Comparison of ENCODE assay signal across 13 mouse cellular contexts in the genomic region with DNA sequence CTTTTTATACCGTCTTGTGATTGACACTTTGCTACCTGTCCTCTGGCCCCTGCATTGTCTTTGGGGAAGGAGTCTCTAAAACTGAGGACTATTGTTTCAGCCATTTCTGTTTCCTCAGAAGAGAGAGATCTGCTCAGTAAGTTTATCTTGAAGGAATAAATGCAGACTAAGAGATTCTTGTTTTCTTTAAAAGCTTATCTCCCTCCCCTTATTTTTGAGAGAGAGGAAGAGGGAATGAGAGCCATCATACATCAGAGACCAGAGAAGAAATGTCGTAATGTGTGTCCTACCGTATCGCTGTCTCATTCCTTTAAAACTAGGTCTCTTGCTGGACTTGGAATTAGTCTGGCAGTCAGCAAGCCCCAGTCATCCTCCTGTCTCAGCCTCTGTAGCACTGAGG. TPM values are rescaled to one million over a fixed set of nuclear protein-coding genes. Genes with fewer than 3 reads are reported as not detected.
DNase-seq lines count a peak whose midpoint lies in the region; ATAC-seq and TF ChIP-seq lines count a peak whose summit lies in the region.
"Had no signal": no experiment of that assay in that cellular context is flagged by ENCODE, and none has a peak within 500 bp of the region (broad histone marks: within the 10 kb centered on the region; RNA-seq: fewer than 3 reads in every experiment).

No protein-coding gene starts in this region.

- H3K36me3 ChIP-seq in liver, postnatal 0 days (replicated peaks; ENCODE audit: insufficient read depth, low read length): peaks cover under 1% of the 10 kb centered on the region; the same call in 1 of the 2 replicates
- H3K36me3 ChIP-seq: hindbrain, embryonic 12.5 days; midbrain, embryonic 15.5 days had no signal

- TF ChIP-seq EP300 in liver, postnatal 0 days (IDR thresholded peaks at IDR 0.05; ENCODE audit: low read depth): peak; percentile 22; the same call in 1 of the 2 replicates

- peaks cover 8% of the 10 kb centered on the region for H3K4me1 ChIP-seq in cortical plate, adult 2 months (ENCODE audit: control insufficient read depth, insufficient read depth, low read length)
- H3K4me1 ChIP-seq in liver, postnatal 0 days (ENCODE audit: insufficient read depth): peaks cover 54% of the 10 kb centered on the region

- no peaks in the 10 kb centered on the region for H3K9me3 ChIP-seq in liver, postnatal 0 days (ENCODE audit: low read length)
- H3K9me3 ChIP-seq: hindbrain, embryonic 12.5 days; limb, embryonic 12.5 days; midbrain, embryonic 15.5 days had no signal

- TF ChIP-seq CTCF in gastrocnemius, adult 2 months (IDR thresholded peaks at IDR 0.05): no peak
- TF ChIP-seq CTCF in layer of hippocampus, adult 2 months (conservative IDR thresholded peaks at IDR 0.05): no peak
- no peak for TF ChIP-seq CTCF in cortical plate, adult 2 months (IDR thresholded peaks at IDR 0.05; ENCODE audit: extremely low read depth, insufficient read depth, low read length)
- no peak for TF ChIP-seq CTCF in liver, postnatal 0 days (IDR thresholded peaks at IDR 0.05; ENCODE audit: low read depth)

- DNase-seq in gastrocnemius, adult 2 months: no peak
- no peak for DNase-seq in gastrocnemius, postnatal 36 days
- DNase-seq in layer of hippocampus, adult 2 months (ENCODE audit: low spot score in 2 of 2): no peak
- no peak for DNase-seq in layer of hippocampus, adult 8-10 months (ENCODE audit: low spot score in 2 of 2)
- DNase-seq in liver, postnatal 0 days: no peak
- no peak for DNase-seq in cerebellum, adult 9-10 months

- intact Hi-C loops in gastrocnemius, adult 2 months (cut with DNase I): no loop called here
- intact Hi-C loops in gastrocnemius, postnatal 36 days (cut with DNase I): no loop called here

- no peaks in the 10 kb centered on the region for H3K27me3 ChIP-seq in liver, postnatal 0 days (ENCODE audit: insufficient read depth, low read length)
- H3K27me3 ChIP-seq: hindbrain, embryonic 12.5 days; limb, embryonic 12.5 days; midbrain, embryonic 15.5 days had no signal

- peak overlapping the region; percentile 11 for H3K4me3 ChIP-seq in gastrocnemius, adult 2 months
- H3K4me3 ChIP-seq in layer of hippocampus, adult 2 months: peak overlapping the region; percentile 85
- no peak overlapping the region; the same call in 1 of the 2 replicates for H3K4me3 ChIP-seq in cortical plate, adult 2 months (ENCODE audit: insufficient read depth, low read length)
- no peak overlapping the region for H3K4me3 ChIP-seq in liver, postnatal 0 days (ENCODE audit: low read depth, low read length)
- H3K4me3 ChIP-seq: hindbrain, embryonic 12.5 days; limb, embryonic 12.5 days; midbrain, embryonic 15.5 days had no signal

- TF ChIP-seq POLR2A in cortical plate, adult 2 months (IDR thresholded peaks at IDR 0.05; ENCODE audit: extremely low read depth, insufficient read depth, low read length): no peak

- peak overlapping the region; percentile 59; the same call in 1 of the 2 replicates for H3K27ac ChIP-seq in gastrocnemius, adult 2 months
- peak overlapping the region; percentile 98 for H3K27ac ChIP-seq in layer of hippocampus, adult 2 months
- H3K27ac ChIP-seq in cortical plate, adult 2 months (ENCODE audit: insufficient read depth, low read length): peak overlapping the region; percentile 36; the same call in 1 of the 2 replicates
- H3K27ac ChIP-seq in liver, postnatal 0 days (ENCODE audit: low read depth): peak overlapping the region; percentile 41; the same call in 1 of the 2 replicates
- H3K27ac ChIP-seq: hindbrain, embryonic 12.5 days; limb, embryonic 12.5 days; midbrain, embryonic 15.5 days had no signal

- 45% methylated on average over 4 of the region's 4 CpGs for WGBS in liver, postnatal 0 days (ENCODE audit: insufficient replicate concordance)

- no peak overlapping the region for H3K9ac ChIP-seq in liver, postnatal 0 days (replicated peaks)
- H3K9ac ChIP-seq: hindbrain, embryonic 12.5 days; limb, embryonic 12.5 days; midbrain, embryonic 15.5 days had no signal

- H3K4me2 ChIP-seq in liver, postnatal 0 days (ENCODE audit: low read depth, low read length): peak overlapping the region; percentile 93; the same call in 1 of the 2 replicates
- H3K4me2 ChIP-seq: hindbrain, embryonic 12.5 days; limb, embryonic 12.5 days; midbrain, embryonic 15.5 days had no signal

- ATAC-seq in liver, postnatal 0 days: no peak
- ATAC-seq in activated CD4-positive, CD25-positive, alpha-beta regulatory T cell, adult 4 months: no peak
- ATAC-seq: midbrain, embryonic 15.5 days had no signal

RNA-seq across cellular contexts. Expression of a gene that starts 4.9 kb away (rescaled TPM):
- 10 to 100 TPM; 58.8 to 78.5 TPM for total RNA-seq in gastrocnemius, adult 2 months (2021)
- 10 to 100 TPM; 56.1 to 65.1 TPM for total RNA-seq in gastrocnemius, postnatal 36 days (2021)
- 100 to 1,000 TPM; 393 to 396 TPM for total RNA-seq in layer of hippocampus, adult 2 months (2021)
- total RNA-seq in layer of hippocampus, adult 8-10 months (2022): 100 to 1,000 TPM; 324 to 350 (median 341) TPM
- 232 and 248 TPM in 2 replicates for polyA plus RNA-seq in cortical plate, adult 2 months (2012; rRNA removed)
- 238 and 254 TPM in 2 replicates for polyA plus RNA-seq in liver, postnatal 0 days (2015; fragmentation: Nextera tagmentation; extraction: Ambion mirVana)
- 100 to 1,000 TPM; 749 to 764 TPM for polyA plus RNA-seq in activated CD4-positive, CD25-positive, alpha-beta regulatory T cell, adult 4 months (2017; shearing (Covaris generic))

RNA-seq across cellular contexts. Expression of a gene that starts 37.5 kb away (rescaled TPM):
- not detected for total RNA-seq in gastrocnemius, adult 2 months (2021)
- total RNA-seq in gastrocnemius, postnatal 36 days (2021): not detected
- total RNA-seq in layer of hippocampus, adult 2 months (2021): not detected
- total RNA-seq in layer of hippocampus, adult 8-10 months (2022): not detected
- polyA plus RNA-seq in cortical plate, adult 2 months (2012; rRNA removed): not detected in 2 replicates
- polyA plus RNA-seq in liver, postnatal 0 days (2015; fragmentation: Nextera tagmentation; extraction: Ambion mirVana): 0.20 and 0.22 TPM in 2 replicates
- under 1 TPM in 1 of 2 experiments, not detected in 1; 0.32 TPM for polyA plus RNA-seq in activated CD4-positive, CD25-positive, alpha-beta regulatory T cell, adult 4 months (2017; shearing (Covaris generic))
- total RNA-seq: common myeloid progenitor, adult 5-6 weeks; layer of hippocampus, adult 18-20 months had no signal

RNA-seq across cellular contexts. Expression of a gene that starts 43.7 kb away (rescaled TPM):
- 10 to 100 TPM; 69.4 to 76.1 TPM for total RNA-seq in gastrocnemius, adult 2 months (2021)
- total RNA-seq in gastrocnemius, postnatal 36 days (2021): 10 to 100 TPM; 64.7 to 71.3 TPM
- 100 to 1,000 TPM; 153 to 155 TPM for total RNA-seq in layer of hippocampus, adult 2 months (2021)
- total RNA-seq in layer of hippocampus, adult 8-10 months (2022): 100 to 1,000 TPM; 150 to 159 (median 154) TPM
- polyA plus RNA-seq in cortical plate, adult 2 months (2012; rRNA removed): 172 and 173 TPM in 2 replicates
- 105 and 109 TPM in 2 replicates for polyA plus RNA-seq in liver, postnatal 0 days (2015; fragmentation: Nextera tagmentation; extraction: Ambion mirVana)
- polyA plus RNA-seq in activated CD4-positive, CD25-positive, alpha-beta regulatory T cell, adult 4 months (2017; shearing (Covaris generic)): 100 to 1,000 TPM; 139 to 184 TPM

RNA-seq across cellular contexts. Expression of a gene that starts 43.9 kb away (rescaled TPM):
- total RNA-seq in gastrocnemius, adult 2 months (2021): 10 to 100 TPM; 45.4 to 70.5 TPM
- 10 to 100 TPM; 53.4 to 54.8 TPM for total RNA-seq in gastrocnemius, postnatal 36 days (2021)
- total RNA-seq in layer of hippocampus, adult 2 months (2021): 100 to 1,000 TPM; 171 to 185 TPM
- 100 to 1,000 TPM; 170 to 190 (median 177) TPM for total RNA-seq in layer of hippocampus, adult 8-10 months (2022)
- 127 and 138 TPM in 2 replicates for polyA plus RNA-seq in cortical plate, adult 2 months (2012; rRNA removed)
- polyA plus RNA-seq in liver, postnatal 0 days (2015; fragmentation: Nextera tagmentation; extraction: Ambion mirVana): 46.7 and 50.0 TPM in 2 replicates
- 10 to 100 TPM; 80.2 to 97.8 TPM for polyA plus RNA-seq in activated CD4-positive, CD25-positive, alpha-beta regulatory T cell, adult 4 months (2017; shearing (Covaris generic))

RNA-seq across cellular contexts. Expression of a gene that starts 46.4 kb away (rescaled TPM):
- total RNA-seq in gastrocnemius, adult 2 months (2021): not detected
- not detected for total RNA-seq in gastrocnemius, postnatal 36 days (2021)
- not detected for total RNA-seq in layer of hippocampus, adult 2 months (2021)
- under 1 TPM in 1 of 4 experiments, not detected in 3; 0.34 TPM for total RNA-seq in layer of hippocampus, adult 8-10 months (2022)
- not detected in 2 replicates for polyA plus RNA-seq in cortical plate, adult 2 months (2012; rRNA removed)
- polyA plus RNA-seq in liver, postnatal 0 days (2015; fragmentation: Nextera tagmentation; extraction: Ambion mirVana): not detected in 2 replicates
- polyA plus RNA-seq in activated CD4-positive, CD25-positive, alpha-beta regulatory T cell, adult 4 months (2017; shearing (Covaris generic)): not detected
- total RNA-seq: common myeloid progenitor, adult 5-6 weeks; layer of hippocampus, adult 18-20 months had no signal
- polyA plus RNA-seq: hindbrain, embryonic 12.5 days; limb, embryonic 12.5 days; midbrain, embryonic 15.5 days had no signal

Comparison
In these comparisons a context has a peak if more than half of its experiments do, and no peak if none do; other contexts are left out.
1. H3K27ac ChIP-seq: peak in every context shown above with its lines; median percentile 98 in layer of hippocampus, adult 2 months; 59 in gastrocnemius, adult 2 months; 41 in liver, postnatal 0 days; 36 in cortical plate, adult 2 months.
2. H3K4me3 ChIP-seq: peak in gastrocnemius, adult 2 months (single experiment) and layer of hippocampus, adult 2 months (single experiment); none in cortical plate, adult 2 months (single experiment) and liver, postnatal 0 days (single experiment).
3. RNA of a gene that starts 4.9 kb away (total RNA-seq): 393 to 396 TPM in layer of hippocampus, adult 2 months and 324 to 350 TPM in layer of hippocampus, adult 8-10 months; 58.8 to 78.5 TPM in gastrocnemius, adult 2 months and 56.1 to 65.1 TPM in gastrocnemius, postnatal 36 days; every median in the first group is over 4 times any median in the second.